Mouse (Mus musculus): Measurements from ENCODE around the gene Col27a1.
A peak's percentile ranks its signal among the peaks of the same experiment; 100 is the strongest.

GRCm38 (mm10) chr4:63215993-63216531 lies 2.3 kb downstream of the Col27a1 start:
- TF ChIP-seq POLR2A (IDR thresholded peaks at IDR 0.05; ENCODE audit: borderline replicate concordance, extremely low read depth, low read depth, low read length) (no peak), CTCF (IDR thresholded peaks at IDR 0.05; ENCODE audit: insufficient read depth, low read length) (0 out of 2 replicates have a peak, but pooled peaks have one; percentile 0)
